Mouse (Mus musculus) liver, adult 2 months (tissue): Measurements from ENCODE around the gene Tapbpl.

Source experiments
- CTCF ChIP-seq: fragments of 200-500 bp; IDR thresholded peaks from 2 replicates; pipeline ENCODE4 v1.5.1; 2011; ENCODE audit warnings: low read depth, low read length, control low read depth
- POLR2A ChIP-seq: fragments of 200-500 bp; IDR thresholded peaks from 2 replicates; pipeline ENCODE4 v1.6.1; 2011; ENCODE audit warnings: low read length, control low read depth; ENCODE audit not compliant: insufficient read depth; ENCODE audit errors: extremely low read depth

DNA sequence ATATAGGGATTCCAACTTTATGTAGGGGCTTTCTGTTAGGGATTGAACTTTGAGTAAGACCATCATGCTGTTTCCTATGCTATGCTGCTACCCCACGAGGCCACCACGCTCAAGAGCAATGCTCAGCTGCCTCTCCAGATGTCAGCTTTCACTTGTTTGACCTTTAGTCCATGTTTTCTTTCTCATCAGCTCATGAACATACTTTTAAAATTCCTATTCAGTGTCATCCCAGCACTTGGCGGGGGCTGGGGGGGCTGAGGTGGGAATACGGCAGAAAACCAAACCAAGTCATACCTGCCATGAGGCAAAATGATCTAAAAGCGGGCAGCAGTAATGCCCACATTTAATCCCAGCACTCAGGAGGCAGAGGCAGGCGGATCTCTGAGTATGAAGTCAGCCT, 18.5 kb downstream of the Tapbpl start:
- no peak for TF ChIP-seq POLR2A
- no peak for TF ChIP-seq CTCF
